11 mouse cellular contexts compared by ENCODE assay signal in genomic region chr19:42397281-42397680, GRCm38 (mm10). TPM values are rescaled to one million over a fixed set of nuclear protein-coding genes. Genes with fewer than 3 reads are reported as not detected.
DNase-seq lines count a peak whose midpoint lies in the region; ATAC-seq lines count a peak whose summit lies in the region.
"Had no signal": no experiment of that assay in that cellular context is flagged by ENCODE, and none has a peak within 500 bp of the region (broad histone marks: within the 10 kb centered on the region; RNA-seq: fewer than 3 reads in every experiment).

No protein-coding gene starts in this region.

- no peaks in the 10 kb centered on the region for H3K36me3 ChIP-seq in forebrain, embryonic 11.5 days (ENCODE audit: control insufficient read depth, insufficient read depth, low read length)
- H3K36me3 ChIP-seq in forebrain, embryonic 14.5 days (ENCODE audit: control insufficient read depth, insufficient read depth, low read length), result no peaks in the 10 kb centered on the region
- no peaks in the 10 kb centered on the region for H3K36me3 ChIP-seq in neural tube, embryonic 15.5 days
- H3K36me3 ChIP-seq: hindbrain, embryonic 15.5 days; lung, embryonic 15.5 days had no signal

- no peaks in the 10 kb centered on the region for H3K9me3 ChIP-seq in forebrain, embryonic 11.5 days (ENCODE audit: control insufficient read depth, low read length)
- no peaks in the 10 kb centered on the region for H3K9me3 ChIP-seq in forebrain, embryonic 14.5 days (replicated peaks; ENCODE audit: control insufficient read depth, low read length)
- no peaks in the 10 kb centered on the region for H3K9me3 ChIP-seq in neural tube, embryonic 15.5 days (replicated peaks)
- H3K9me3 ChIP-seq: hindbrain, embryonic 15.5 days; lung, embryonic 15.5 days had no signal

- ATAC-seq in forebrain, embryonic 11.5 days (replicated peaks; ENCODE audit: low FRiP score), result no peak
- ATAC-seq in forebrain, embryonic 14.5 days, result no peak
- ATAC-seq in neural tube, embryonic 15.5 days (ENCODE audit: low FRiP score), result no peak

- no peak overlapping the region for H3K27ac ChIP-seq in forebrain, embryonic 11.5 days (ENCODE audit: low read depth, low read length)
- H3K27ac ChIP-seq in forebrain, embryonic 14.5 days (ENCODE audit: low read depth, low read length), result no peak overlapping the region
- no peak overlapping the region for H3K27ac ChIP-seq in neural tube, embryonic 15.5 days (replicated peaks)
- H3K27ac ChIP-seq: hindbrain, embryonic 15.5 days; lung, embryonic 15.5 days had no signal

- intact Hi-C loops in left cerebral cortex, postnatal 36 days (cut with DNase I), result no loop called here

- peak; percentile 77 for DNase-seq in forebrain, embryonic 11.5 days (ENCODE audit: low spot score)
- DNase-seq in forebrain, embryonic 14.5 days (ENCODE audit: low spot score), result no peak
- DNase-seq in neural tube, embryonic 10.5 days (ENCODE audit: extremely low spot score, low spot score), result peak; percentile 67
- peak; percentile 83 for DNase-seq in kidney, postnatal 10 days
- DNase-seq in retina, postnatal 1 day, result peak; percentile 55
- no peak for DNase-seq in frontal cortex, postnatal 25 days (ENCODE audit: low spot score in 2 of 2)
- DNase-seq in left cerebral cortex, postnatal 36 days (ENCODE audit: low spot score in 2 of 2), result no peak
- DNase-seq: right cerebral cortex, postnatal 4 days had no signal

- WGBS in forebrain, embryonic 11.5 days, result 20% methylated on average over 11 of the region's 11 CpGs
- WGBS in forebrain, embryonic 14.5 days, result 20% methylated on average over 11 of the region's 11 CpGs
- WGBS in neural tube, embryonic 15.5 days, result 22% methylated on average over 11 of the region's 11 CpGs

- no peak overlapping the region for H3K4me3 ChIP-seq in forebrain, embryonic 11.5 days (ENCODE audit: low read depth, low read length)
- no peak overlapping the region for H3K4me3 ChIP-seq in forebrain, embryonic 14.5 days (ENCODE audit: low read depth, low read length)
- H3K4me3 ChIP-seq in neural tube, embryonic 15.5 days (replicated peaks), result no peak overlapping the region
- H3K4me3 ChIP-seq: hindbrain, embryonic 15.5 days; lung, embryonic 15.5 days had no signal

- H3K4me2 ChIP-seq in forebrain, embryonic 11.5 days (ENCODE audit: low read depth, low read length, severe bottlenecking), result no peak overlapping the region
- no peak overlapping the region for H3K4me2 ChIP-seq in forebrain, embryonic 14.5 days (ENCODE audit: low read length)
- no peak overlapping the region for H3K4me2 ChIP-seq in neural tube, embryonic 15.5 days
- H3K4me2 ChIP-seq: hindbrain, embryonic 15.5 days; lung, embryonic 15.5 days had no signal

- H3K27me3 ChIP-seq in forebrain, embryonic 11.5 days (ENCODE audit: control insufficient read depth, insufficient read depth, low read length), result no peaks in the 10 kb centered on the region
- no peaks in the 10 kb centered on the region for H3K27me3 ChIP-seq in forebrain, embryonic 14.5 days (replicated peaks; ENCODE audit: control insufficient read depth, insufficient read depth, low read length)
- no peaks in the 10 kb centered on the region for H3K27me3 ChIP-seq in neural tube, embryonic 15.5 days (replicated peaks)
- H3K27me3 ChIP-seq: hindbrain, embryonic 15.5 days; lung, embryonic 15.5 days had no signal

- no peak overlapping the region for H3K9ac ChIP-seq in forebrain, embryonic 11.5 days (ENCODE audit: low read length)
- H3K9ac ChIP-seq in forebrain, embryonic 14.5 days (ENCODE audit: low read length), result no peak overlapping the region
- no peak overlapping the region for H3K9ac ChIP-seq in neural tube, embryonic 15.5 days (replicated peaks)
- H3K9ac ChIP-seq: hindbrain, embryonic 15.5 days; lung, embryonic 15.5 days had no signal

- H3K4me1 ChIP-seq in forebrain, embryonic 11.5 days (replicated peaks; ENCODE audit: control insufficient read depth, insufficient read depth, low read length), result no peaks in the 10 kb centered on the region
- 0 out of 2 replicates have a peak, but pooled peaks cover 6% of the 10 kb centered on the region for H3K4me1 ChIP-seq in forebrain, embryonic 14.5 days (ENCODE audit: control insufficient read depth, insufficient read depth, low read length)
- peaks cover 15% of the 10 kb centered on the region; the same call in 1 of the 2 replicates for H3K4me1 ChIP-seq in neural tube, embryonic 15.5 days
- H3K4me1 ChIP-seq: lung, embryonic 15.5 days had no signal

RNA-seq across cellular contexts. Expression of gene Crtac1, which starts 34.3 kb away (rescaled TPM):
- polyA plus RNA-seq in forebrain, embryonic 11.5 days (2014; fragmentation: Nextera tagmentation; extraction: Ambion mirVana), result 3.2 and 4.0 TPM in 2 replicates
- 17.3 and 17.6 TPM in 2 replicates for polyA plus RNA-seq in forebrain, embryonic 14.5 days (2014; fragmentation: Nextera tagmentation; extraction: Ambion mirVana)
- polyA plus RNA-seq in neural tube, embryonic 15.5 days (2015; fragmentation: Nextera tagmentation; extraction: Ambion mirVana), result 60.5 and 71.4 TPM in 2 replicates
- total RNA-seq in left cerebral cortex, postnatal 36 days (2021), result 10 to 100 TPM; 67.7 to 77.0 TPM

Comparison
In these comparisons a context has a peak if more than half of its experiments do, and no peak if none do; other contexts are left out.
1. DNase-seq: peak in forebrain, embryonic 11.5 days (single experiment), neural tube, embryonic 10.5 days (single experiment), kidney, postnatal 10 days (single experiment) and retina, postnatal 1 day (single experiment); none in forebrain, embryonic 14.5 days (single experiment), frontal cortex, postnatal 25 days (0 of 2) and left cerebral cortex, postnatal 36 days (0 of 2).